Mouse (Mus musculus) CH12.LX (cell line): ENCODE results near the gene Traf3. TPM values are rescaled to one million over a fixed set of nuclear protein-coding genes. Genes with fewer than 3 reads are reported as not detected.

Source experiments
- DNase-seq: peaks from one replicate; pipeline ENCODE4 v3.0.0-alpha.2; 2013; ENCODE audit errors: extremely low read depth
- H3K27ac ChIP-seq: 2 replicates; pipeline ENCODE4 v1.5.1; 2012; ENCODE audit warnings: low read depth, mild to moderate bottlenecking, control low read depth, moderate library complexity; ENCODE audit not compliant: insufficient read depth
- H3K27me3 ChIP-seq: replicated peaks from 2 replicates; pipeline ENCODE3; 2012; ENCODE audit warnings: inconsistent platforms
- H3K36me3 ChIP-seq, 2 experiments: replicated peaks in 1 of 2; 2 replicates each; pipeline versions ENCODE3 to v1.6.1; 2012; ENCODE audit warnings: inconsistent platforms in 1 of 2, low read length in 1 of 2, mild to moderate bottlenecking in 1 of 2, mixed read lengths in 1 of 2, moderate library complexity in 1 of 2; ENCODE audit not compliant: control insufficient read depth in 1 of 2, insufficient read depth in 1 of 2
- H3K4me1 ChIP-seq, 2 experiments: 2 replicates each; pipeline ENCODE4 v1.6.1; 2012; ENCODE audit warnings: inconsistent platforms in 1 of 2, moderate library complexity in 1 of 2; ENCODE audit not compliant: insufficient read depth in 2 of 2, control insufficient read depth in 1 of 2
- H3K4me2 ChIP-seq: 2 replicates; pipeline ENCODE4 v1.6.1; 2012; ENCODE audit warnings: low read depth, mild to moderate bottlenecking, control low read depth; ENCODE audit not compliant: poor library complexity, insufficient read depth, severe bottlenecking
- H3K4me3 ChIP-seq, 3 experiments: fragments of 150-350 bp in 1 of 3; sonication (generic) in 1 of 3; replicated peaks in 1 of 3; 2 replicates each; pipeline versions ENCODE3 to v1.5.1; 2011 to 2012; ENCODE audit warnings: low read depth in 2 of 3, low read length in 2 of 3, mild to moderate bottlenecking in 2 of 3, moderate library complexity in 2 of 3, control low read depth in 1 of 3, improper control_type of control experiment in 1 of 3, inconsistent platforms in 1 of 3, mixed read lengths in 1 of 3; ENCODE audit not compliant: poor library complexity in 1 of 3
- H3K79me2 ChIP-seq: replicated peaks from 2 replicates; pipeline ENCODE4 v1.6.1; 2012; ENCODE audit warnings: mild to moderate bottlenecking, moderate library complexity; ENCODE audit not compliant: control insufficient read depth, poor library complexity, insufficient read depth, severe bottlenecking; ENCODE audit errors: extremely low read depth
- H3K9ac ChIP-seq: 2 replicates; pipeline ENCODE4 v1.6.1; 2012; ENCODE audit warnings: low read depth, mild to moderate bottlenecking, control low read depth, moderate library complexity; ENCODE audit not compliant: insufficient read depth
- H3K9me3 ChIP-seq: replicated peaks from 2 replicates; pipeline ENCODE3; 2012; ENCODE audit warnings: low read length, inconsistent platforms, mixed read lengths
- BHLHE40 ChIP-seq: IDR thresholded peaks from 2 replicates; pipeline ENCODE4 v1.6.1; 2011; ENCODE audit warnings: mild to moderate bottlenecking, low read depth, low read length, improper control_type of control experiment
- EP300 ChIP-seq: IDR thresholded peaks from 2 replicates; pipeline ENCODE4 v1.6.1; 2011; ENCODE audit warnings: low read length, improper control_type of control experiment
- JUN ChIP-seq: IDR thresholded peaks from 2 replicates; pipeline ENCODE4 v1.6.1; 2011; ENCODE audit warnings: low read depth, mild to moderate bottlenecking, low read length, improper control_type of control experiment, moderate library complexity; ENCODE audit not compliant: insufficient read depth
- JUND ChIP-seq: conservative IDR thresholded peaks from 2 replicates; pipeline ENCODE4 v1.6.1; 2011; ENCODE audit warnings: low read depth, low read length, improper control_type of control experiment
- NRF1 ChIP-seq: IDR thresholded peaks from 2 replicates; pipeline ENCODE4 v1.6.1; 2014; ENCODE audit warnings: low read depth, mild to moderate bottlenecking, inconsistent platforms, low read length, improper control_type of control experiment, moderate library complexity
- RAD21 ChIP-seq: IDR thresholded peaks from 2 replicates; pipeline ENCODE4 v1.6.1; 2011; ENCODE audit warnings: low read depth, mild to moderate bottlenecking, low read length, improper control_type of control experiment, moderate library complexity
- dilution Hi-C: fragments of 300-500 bp; cut with MboI; formaldehyde crosslinking; loops from 2 replicates; pipeline ENCODE4 v1.14.3; 2020; ENCODE audit warnings: low sequenced_read_pairs; ENCODE audit not compliant: extremely low pct_unique_long_range_greater_than_20kb, extremely low pct_ligation_motif_present
- in situ Hi-C: fragments of 300-500 bp; cut with MboI; formaldehyde crosslinking; loops from 3 replicates; pipeline ENCODE4 v1.14.3; 2019; ENCODE audit warnings: low sequenced_read_pairs, low pct_ligation_motif_present, low pct_unique_long_range_greater_than_20kb, mixed read lengths
- polyA plus RNA-seq: library from polyadenylated mRNA; unstranded; fragments of >175 nt; gene quantifications from 2 replicates; pipeline ENCODE4 v1.2.1, GENCODE M21; 2012; ENCODE audit warnings: low read depth; ENCODE audit not compliant: insufficient read length
- total RNA-seq, 2 experiments: library from RNA; depleted of rRNA; stranded (reverse); fragments of 300-350 nt in 1 of 2; fragments of >200 nt in 1 of 2; gene quantifications; 2 replicates each; pipeline ENCODE4 v1.2.3; 2012 to 2014

Gene Traf3
- total and polyA plus RNA-seq, 3 experiments = 10.9 to 33.1 (median 17.5) TPM

- in situ Hi-C loops (loop anchor here (10.0 kb wide), 1 partner anchor 140 kb away; the partner anchor contains the start of gene Exoc3l4), dilution Hi-C loops (no loop called here)
- no peak overlapping the region for H3K4me3 ChIP-seq
- peaks cover 33 to 52% of the 10 kb centered on the region in 2 experiments for H3K36me3 ChIP-seq
- H3K4me2 ChIP-seq = no peak overlapping the region
- H3K9me3 ChIP-seq = peaks cover 13% of the 10 kb centered on the region
- no peak for DNase-seq
- H3K79me2 ChIP-seq = no peaks in the 10 kb centered on the region
- H3K27me3 ChIP-seq = no peaks in the 10 kb centered on the region
- TF ChIP-seq RAD21 = no peak
- H3K9ac ChIP-seq = no peak overlapping the region
- H3K27ac ChIP-seq = no peak overlapping the region
- peaks cover 3 to 4% of the 10 kb centered on the region in 2 experiments; a peak in 1 of 4 replicates for H3K4me1 ChIP-seq
These were observed 108.4 kb downstream of the Traf3 start for GRCm38 (mm10) chr12:111274447-111275149.

- Histone ChIP-seq H3K4me3 (no peak overlapping the region), H3K27me3 (no peaks in the 10 kb centered on the region), H3K9ac (no peak overlapping the region), H3K4me1 (peaks cover 0 to 3% of the 10 kb centered on the region in 2 experiments; a peak in 1 of 4 replicates), H3K4me2 (no peak overlapping the region), H3K36me3 (peaks cover 33 to 46% of the 10 kb centered on the region in 2 experiments), H3K79me2 (no peaks in the 10 kb centered on the region), H3K9me3 (peaks cover 13% of the 10 kb centered on the region), H3K27ac (no peak overlapping the region)
- in situ Hi-C loops = loop anchor here (10.0 kb wide), 1 partner anchor 140 kb away; the partner anchor contains the start of gene Exoc3l4
- dilution Hi-C loops = no loop called here
- TF ChIP-seq NRF1 = no peak
- TF ChIP-seq JUN = no peak
- no peak for DNase-seq
These were observed 109.1 kb downstream of the Traf3 start for GRCm38 (mm10) chr12:111275150-111275841.

- Histone ChIP-seq H3K27ac (no peak overlapping the region), H3K9ac (no peak overlapping the region), H3K79me2 (no peaks in the 10 kb centered on the region), H3K4me3 (no peak overlapping the region), H3K4me2 (no peak overlapping the region), H3K9me3 (peaks cover 13% of the 10 kb centered on the region), H3K27me3 (no peaks in the 10 kb centered on the region), H3K36me3 (peaks cover 33 to 40% of the 10 kb centered on the region in 2 experiments), H3K4me1 (peaks cover 0 to 3% of the 10 kb centered on the region in 2 experiments; a peak in 1 of 4 replicates)
- dilution Hi-C loops = no loop called here
- no peak for DNase-seq
- in situ Hi-C loops = loop anchor here (10.0 kb wide), 1 partner anchor 138 kb away; the partner anchor contains the start of gene Exoc3l4
- TF ChIP-seq BHLHE40 = no peak
- no peak for TF ChIP-seq EP300
- no peak for TF ChIP-seq JUND
These were observed 110.2 kb downstream of the Traf3 start for GRCm38 (mm10) chr12:111276371-111276770.
